Mouse (Mus musculus): ENCODE measurements around the gene Abhd2. TPM values are rescaled to one million over a fixed set of nuclear protein-coding genes. Genes with fewer than 3 reads are reported as not detected.

The Abhd2 gene
- polyA plus RNA-seq, 1 experiment from 2014 or later, result 5.4 TPM

DNA sequence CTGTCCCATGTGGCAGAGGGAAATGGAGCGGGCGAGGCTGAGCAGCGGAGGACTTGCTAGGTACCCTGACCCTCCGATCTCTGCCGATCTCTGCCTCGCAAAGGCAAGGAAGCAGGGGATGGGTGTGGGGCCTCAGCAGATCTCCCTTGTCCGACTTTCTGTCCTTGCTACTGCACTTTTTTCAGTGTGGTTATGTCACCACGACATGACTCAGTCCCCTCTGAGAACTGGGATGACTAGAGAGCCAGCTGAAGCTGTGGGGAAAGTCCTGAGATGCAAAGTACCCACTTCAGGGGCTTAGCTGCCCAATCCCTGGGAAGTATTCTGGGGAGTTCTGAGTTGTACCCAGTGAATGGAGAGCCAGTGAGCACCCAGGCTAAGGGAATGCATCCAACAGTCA lies 114.1 kb downstream of the Abhd2 start:
- Histone ChIP-seq H3K27ac (no peak overlapping the region), H3K4me1 (peaks cover 4% of the 10 kb centered on the region), H3K4me3 (no peak overlapping the region), H3K27me3 (ENCODE audit: insufficient read depth, poor library complexity, severe bottlenecking) (peaks cover 6% of the 10 kb centered on the region; the same call in 1 of the 2 replicates), H3K9me3 (no peaks in the 10 kb centered on the region), H3K36me3 (no peaks in the 10 kb centered on the region)
- DNase-seq (ENCODE audit: low spot score), result no peak
- 70% methylated on average over 8 of the region's 8 CpGs for WGBS

DNA sequence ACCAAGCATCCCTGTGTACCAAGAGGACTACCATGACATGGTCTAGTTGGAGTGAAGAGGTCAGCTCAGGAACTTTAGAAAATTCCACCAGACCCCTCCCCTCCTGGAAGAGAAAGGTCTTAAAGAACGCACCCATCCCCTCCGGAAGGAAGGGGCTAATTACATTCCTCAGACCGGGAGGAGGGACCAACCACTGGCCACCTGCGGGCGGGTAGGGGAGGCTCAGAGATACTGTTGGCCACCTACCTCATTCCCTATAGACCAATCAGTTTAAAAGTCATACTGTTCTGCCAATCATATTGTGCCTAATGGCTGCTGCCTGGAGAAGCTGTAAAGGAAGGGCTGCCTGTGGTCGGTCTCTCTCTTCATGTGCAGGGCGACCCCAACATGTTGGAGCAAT lies 115.0 kb downstream of the Abhd2 start:
- H3K4me1 ChIP-seq, result peaks cover 12% of the 10 kb centered on the region
- WGBS, result 46% methylated on average over 7 of the region's 7 CpGs
- DNase-seq (ENCODE audit: low spot score), result no peak
- H3K27ac ChIP-seq, result no peak overlapping the region
- H3K36me3 ChIP-seq, result no peaks in the 10 kb centered on the region
- H3K9me3 ChIP-seq, result no peaks in the 10 kb centered on the region
- H3K4me3 ChIP-seq, result no peak overlapping the region
- H3K27me3 ChIP-seq (ENCODE audit: insufficient read depth, poor library complexity, severe bottlenecking), result peaks cover 6% of the 10 kb centered on the region; the same call in 1 of the 2 replicates

DNA sequence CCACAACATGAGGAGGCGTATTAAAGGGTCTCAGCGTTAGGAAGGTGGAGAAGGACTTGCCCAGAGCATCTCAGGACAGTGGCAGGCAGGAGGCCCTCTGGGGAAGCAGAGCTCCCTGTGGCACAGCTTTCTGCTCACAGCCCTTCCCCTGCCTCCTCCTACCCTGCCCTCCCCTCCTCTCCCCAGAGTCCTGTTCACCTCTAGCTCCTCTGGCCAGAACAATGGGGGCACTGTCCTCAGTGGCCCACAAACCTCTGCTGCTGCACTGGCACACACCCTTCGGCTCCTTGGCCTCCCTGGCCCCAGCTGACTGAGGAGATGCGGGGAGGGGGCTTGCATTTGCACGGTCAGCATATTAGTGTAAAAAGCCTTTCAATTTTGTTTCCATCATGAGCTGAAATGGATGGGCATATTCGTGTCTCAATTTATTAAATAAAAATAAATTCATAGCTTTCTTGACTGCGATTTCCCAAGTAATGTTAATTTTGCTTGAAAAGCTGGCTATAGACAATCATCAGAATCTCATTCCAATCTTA lies 115.7 kb downstream of the Abhd2 start:
- WGBS, result 71% methylated on average over 7 of the region's 7 CpGs
- no peak overlapping the region for H3K4me3 ChIP-seq
- no peak overlapping the region for H3K27ac ChIP-seq
- H3K36me3 ChIP-seq, result no peaks in the 10 kb centered on the region
- 0 out of 2 replicates have a peak, but pooled peaks cover 2% of the 10 kb centered on the region for H3K27me3 ChIP-seq (ENCODE audit: insufficient read depth, poor library complexity, severe bottlenecking)
- no peaks in the 10 kb centered on the region for H3K9me3 ChIP-seq
- DNase-seq (ENCODE audit: low spot score), result no peak
- peaks cover 12% of the 10 kb centered on the region for H3K4me1 ChIP-seq

DNA sequence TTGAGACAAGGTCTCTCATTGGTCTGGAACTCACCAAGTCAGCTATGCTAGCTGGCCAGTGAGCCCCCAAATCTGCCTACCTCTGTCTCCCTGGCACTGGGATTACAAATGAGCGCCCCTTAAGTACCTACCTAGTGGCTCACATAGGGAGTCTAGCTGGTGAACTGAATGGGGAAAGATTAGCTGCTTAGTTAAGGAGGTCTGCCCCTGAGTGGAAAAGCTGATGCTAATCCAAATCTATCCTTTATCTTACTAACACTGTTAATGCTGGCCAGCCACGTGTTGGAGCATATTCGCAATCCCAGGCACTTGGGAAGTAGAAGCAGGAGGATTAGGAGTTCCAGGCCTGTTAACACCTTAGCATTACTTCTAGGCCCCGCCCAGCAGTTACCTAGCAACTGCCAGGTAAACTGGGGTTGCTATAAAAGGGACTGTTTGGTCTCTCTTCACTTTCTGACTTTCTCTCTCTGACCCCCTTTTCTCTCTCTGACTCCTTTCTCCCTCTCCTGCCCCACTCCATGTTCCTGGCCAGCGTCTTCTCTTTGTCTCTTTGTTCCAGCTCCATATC lies 117.2 kb downstream of the Abhd2 start:
- Histone ChIP-seq H3K9me3 (no peaks in the 10 kb centered on the region), H3K27ac (no peak overlapping the region), H3K27me3 (ENCODE audit: insufficient read depth, poor library complexity, severe bottlenecking) (no peaks in the 10 kb centered on the region), H3K4me3 (no peak overlapping the region), H3K4me1 (peaks cover 12% of the 10 kb centered on the region), H3K36me3 (no peaks in the 10 kb centered on the region)
- no peak for DNase-seq (ENCODE audit: low spot score)
- 45% methylated on average over 5 of the region's 5 CpGs for WGBS

DNA sequence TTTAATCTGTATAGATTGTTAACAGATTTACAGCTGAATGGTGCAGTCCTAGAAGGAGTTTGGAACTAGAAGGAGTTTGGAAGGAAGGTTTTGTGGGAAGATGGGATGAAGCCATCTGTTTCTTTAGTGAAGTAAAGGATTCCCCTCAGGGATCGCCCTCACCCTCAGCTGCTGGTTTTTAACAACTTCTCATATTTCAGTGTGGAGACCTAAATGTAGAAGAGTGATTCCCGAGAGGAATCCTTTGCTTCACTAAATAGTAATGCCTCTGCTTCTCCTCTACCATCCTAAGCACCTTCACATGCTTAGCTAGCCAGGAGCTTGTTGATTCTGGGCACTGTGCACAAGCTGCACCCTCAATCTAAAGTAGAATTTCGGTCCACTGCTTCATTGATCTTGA lies 118.5 kb downstream of the Abhd2 start:
- peaks cover 4% of the 10 kb centered on the region; the same call in 1 of the 2 replicates for H3K36me3 ChIP-seq
- peak overlapping the region; percentile 81 for H3K4me3 ChIP-seq
- DNase-seq (ENCODE audit: low spot score), result no peak
- WGBS, result 14% methylated on average over 3 of the region's 3 CpGs
- H3K27me3 ChIP-seq (ENCODE audit: insufficient read depth, poor library complexity, severe bottlenecking), result no peaks in the 10 kb centered on the region
- H3K27ac ChIP-seq, result peak overlapping the region; percentile 96
- H3K4me1 ChIP-seq, result peaks cover 12% of the 10 kb centered on the region
- H3K9me3 ChIP-seq, result no peaks in the 10 kb centered on the region

DNA sequence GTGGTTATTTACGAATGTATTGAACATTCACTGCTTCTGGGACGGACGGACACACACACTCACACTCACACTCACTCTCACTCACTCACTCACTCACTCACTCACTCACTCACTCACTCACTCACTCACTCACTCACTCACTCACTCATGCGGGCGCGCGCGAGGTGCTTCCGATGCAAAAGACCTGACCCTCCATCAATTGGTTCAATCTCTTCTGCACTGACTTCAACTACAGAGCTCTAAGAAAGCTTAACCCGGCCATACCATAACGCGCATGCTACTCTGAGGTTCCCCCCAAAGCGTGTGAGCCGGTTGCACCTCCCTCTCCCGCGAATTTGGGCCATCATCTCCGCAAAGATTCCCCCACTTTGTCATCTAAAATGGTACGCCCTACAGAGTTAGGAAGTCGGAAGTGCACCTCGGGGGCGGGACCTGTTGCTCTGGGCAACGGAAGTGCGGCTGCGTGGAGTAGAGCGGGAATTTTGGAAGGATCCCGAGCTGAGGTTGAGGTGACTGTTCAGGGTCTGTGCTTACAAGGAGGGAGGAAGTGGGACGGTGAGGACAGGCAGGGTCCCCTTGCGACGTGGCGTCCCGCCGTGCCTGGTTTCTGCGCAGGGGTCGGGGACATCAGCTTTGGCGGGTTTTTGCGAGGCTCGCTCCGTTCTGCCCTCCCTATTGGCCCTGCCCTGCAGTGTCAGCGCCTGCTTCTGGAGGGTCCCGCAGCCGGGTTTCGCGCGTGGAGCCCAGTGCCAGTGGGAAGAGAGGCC lies 119.1 kb downstream of the Abhd2 start, which contains the start of gene Fanci:
Gene Fanci (plus strand): TSS at position 47 of the 767 bp plus-strand sequence.
- Histone ChIP-seq H3K27ac (peak within 1 kb of the TSS; percentile 96), H3K36me3 (peaks cover 5% of the 10 kb centered on the region; the same call in 1 of the 2 replicates), H3K9me3 (no peaks in the 10 kb centered on the region), H3K4me1 (peaks cover 12% of the 10 kb centered on the region), H3K27me3 (ENCODE audit: insufficient read depth, poor library complexity, severe bottlenecking) (no peaks in the 10 kb centered on the region), H3K4me3 (peak within 1 kb of the TSS; percentile 81)
- WGBS, result under 1% methylated on average over 44 of the region's 44 CpGs
- peak; percentile 95 for DNase-seq (ENCODE audit: low spot score)

DNA sequence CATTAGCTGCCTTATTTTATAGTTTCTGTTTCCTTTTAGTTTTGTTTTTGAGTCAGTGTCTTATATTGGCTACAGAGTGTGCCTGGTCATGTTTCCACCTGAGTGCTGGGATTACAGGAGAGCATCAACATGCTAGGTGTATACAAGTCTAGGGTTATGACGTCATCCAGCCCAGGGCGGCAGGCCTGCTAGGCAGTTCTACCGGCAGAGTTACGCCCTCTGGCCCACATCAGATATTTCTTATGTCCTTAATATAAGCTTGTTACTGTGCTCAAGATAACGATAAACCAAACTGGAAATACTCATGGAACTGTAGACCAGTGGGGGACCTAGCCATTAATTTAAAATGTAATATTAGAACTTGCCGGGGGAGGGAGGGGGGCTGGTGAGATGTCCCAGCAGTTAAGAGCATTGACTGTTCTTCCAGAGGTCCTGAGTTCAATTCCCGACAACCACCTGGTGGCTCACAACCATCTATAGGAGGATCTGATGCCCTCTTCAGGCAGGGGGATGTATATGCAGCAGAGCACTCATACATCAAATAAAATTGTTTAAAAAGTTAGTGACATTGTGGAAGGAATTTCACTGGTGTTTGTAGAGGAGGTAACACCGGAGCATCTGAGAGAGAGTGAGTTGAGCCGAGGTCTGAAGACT lies 120.0 kb downstream of the Abhd2 start:
- peak overlapping the region; percentile 81 for H3K4me3 ChIP-seq
- WGBS, result 59% methylated on average over 9 of the region's 9 CpGs
- peaks cover 12% of the 10 kb centered on the region for H3K4me1 ChIP-seq
- H3K9me3 ChIP-seq, result no peaks in the 10 kb centered on the region
- H3K27ac ChIP-seq, result peak overlapping the region; percentile 96
- H3K27me3 ChIP-seq (ENCODE audit: insufficient read depth, poor library complexity, severe bottlenecking), result no peaks in the 10 kb centered on the region
- peaks cover 5% of the 10 kb centered on the region; the same call in 1 of the 2 replicates for H3K36me3 ChIP-seq
- DNase-seq (ENCODE audit: low spot score), result no peak

DNA sequence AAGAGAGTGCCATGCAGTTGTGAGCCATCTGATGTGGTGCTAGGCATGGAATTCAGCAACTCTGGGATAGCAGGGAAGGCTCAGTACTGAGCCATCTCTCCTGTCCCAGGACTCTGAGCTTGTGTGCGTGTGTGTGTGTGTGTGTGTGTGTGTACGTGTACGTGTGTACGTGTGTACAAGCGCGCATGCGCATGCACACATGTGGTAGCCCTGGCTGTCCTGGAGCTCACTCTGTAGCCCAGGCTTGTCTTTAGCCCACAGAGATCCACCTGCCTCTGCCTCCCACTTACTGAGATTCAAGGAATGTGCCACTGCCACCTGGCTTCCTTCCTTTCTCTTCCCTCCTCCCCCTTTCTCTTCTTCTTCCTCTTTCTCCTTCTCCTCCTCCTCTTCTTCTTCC lies 120.9 kb downstream of the Abhd2 start:
- WGBS, result 96% methylated on average over 7 of the region's 7 CpGs
- Histone ChIP-seq H3K27ac (no peak overlapping the region), H3K36me3 (peaks cover 5% of the 10 kb centered on the region; the same call in 1 of the 2 replicates), H3K9me3 (no peaks in the 10 kb centered on the region), H3K27me3 (ENCODE audit: insufficient read depth, poor library complexity, severe bottlenecking) (no peaks in the 10 kb centered on the region), H3K4me1 (peaks cover 12% of the 10 kb centered on the region; the same call in 1 of the 2 replicates), H3K4me3 (no peak overlapping the region)
- no peak for DNase-seq (ENCODE audit: low spot score)

DNA sequence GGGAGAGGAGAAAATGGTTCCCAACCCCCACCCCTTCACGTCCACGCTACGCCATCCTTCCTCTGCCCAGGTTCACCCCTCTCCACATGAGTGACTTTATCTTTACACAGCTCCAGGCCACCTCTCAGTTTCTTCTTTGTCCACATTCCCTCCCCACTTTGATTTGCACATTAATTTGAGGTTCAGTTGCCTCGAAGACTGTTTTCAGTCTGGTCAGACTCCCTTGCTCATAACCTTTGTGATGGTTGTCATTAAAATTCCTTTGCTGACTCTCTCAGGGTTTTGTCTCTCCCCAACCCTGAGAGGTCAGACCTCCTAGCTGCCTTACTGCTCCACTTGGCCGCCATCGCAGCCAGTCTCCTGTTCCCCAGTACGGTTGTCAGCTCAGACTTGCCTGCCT lies 121.7 kb downstream of the Abhd2 start:
- Histone ChIP-seq H3K36me3 (peaks cover 5% of the 10 kb centered on the region; the same call in 1 of the 2 replicates), H3K4me1 (peaks cover 12% of the 10 kb centered on the region; the same call in 1 of the 2 replicates), H3K27ac (no peak overlapping the region), H3K27me3 (ENCODE audit: insufficient read depth, poor library complexity, severe bottlenecking) (no peaks in the 10 kb centered on the region), H3K9me3 (no peaks in the 10 kb centered on the region), H3K4me3 (no peak overlapping the region)
- WGBS, result 82% methylated on average over 7 of the region's 7 CpGs
- DNase-seq (ENCODE audit: low spot score), result no peak

DNA sequence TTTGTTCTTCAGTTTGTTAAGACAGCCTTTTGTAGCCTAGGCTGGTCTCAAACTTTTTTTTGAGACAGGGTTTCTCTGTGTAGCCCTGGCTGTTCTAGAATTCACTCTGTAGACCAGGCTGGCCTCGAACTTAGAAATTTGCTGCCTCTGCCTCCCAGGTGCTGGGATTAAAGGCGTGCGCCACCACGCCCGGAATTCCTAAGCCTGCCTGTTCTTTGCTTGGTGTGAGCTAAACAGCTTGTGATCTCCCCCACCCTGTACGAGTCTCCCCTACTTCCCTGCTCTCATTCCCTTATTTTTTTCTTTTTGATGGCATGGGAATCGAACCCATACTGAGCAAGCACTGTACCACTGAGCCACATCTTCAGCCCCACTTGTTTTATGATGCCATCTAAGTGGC lies 122.2 kb downstream of the Abhd2 start:
- Histone ChIP-seq H3K27me3 (ENCODE audit: insufficient read depth, poor library complexity, severe bottlenecking) (no peaks in the 10 kb centered on the region), H3K9me3 (no peaks in the 10 kb centered on the region), H3K36me3 (peaks cover 5% of the 10 kb centered on the region; the same call in 1 of the 2 replicates), H3K4me1 (peaks cover 12% of the 10 kb centered on the region; the same call in 1 of the 2 replicates), H3K4me3 (no peak overlapping the region), H3K27ac (no peak overlapping the region)
- 84% methylated on average over 7 of the region's 7 CpGs for WGBS
- DNase-seq (ENCODE audit: low spot score), result no peak

DNA sequence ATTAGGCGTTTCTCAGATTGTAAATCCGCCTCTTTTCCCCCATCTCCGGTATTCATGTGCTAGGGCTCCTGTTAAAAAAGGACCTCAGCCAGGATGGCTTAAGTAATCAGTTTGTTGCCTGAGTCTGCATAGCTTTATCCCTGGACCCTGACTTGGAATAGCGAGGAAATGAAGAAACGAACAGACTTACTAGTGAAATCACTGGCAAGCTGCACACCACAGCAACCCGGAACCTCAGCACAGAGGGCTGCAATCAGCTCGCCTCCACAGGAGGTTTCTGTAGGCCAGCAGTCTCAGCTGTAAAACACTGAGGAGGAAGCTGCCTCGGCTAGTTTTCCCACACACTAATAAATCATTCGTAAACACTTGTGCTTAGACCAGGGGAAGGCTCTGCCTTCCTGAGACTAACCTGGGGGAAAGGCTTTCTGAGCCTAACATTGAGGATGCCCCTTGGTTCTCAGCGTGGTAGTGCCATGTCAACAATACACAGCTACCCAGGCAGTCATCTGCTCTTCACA lies 124.5 kb downstream of the Abhd2 start:
- Histone ChIP-seq H3K4me3 (no peak overlapping the region), H3K27ac (no peak overlapping the region), H3K27me3 (ENCODE audit: insufficient read depth, poor library complexity, severe bottlenecking) (no peaks in the 10 kb centered on the region), H3K36me3 (peaks cover 5% of the 10 kb centered on the region; the same call in 1 of the 2 replicates), H3K9me3 (no peaks in the 10 kb centered on the region), H3K4me1 (peaks cover 5% of the 10 kb centered on the region; the same call in 1 of the 2 replicates)
- DNase-seq (ENCODE audit: low spot score), result no peak
- WGBS, result 82% methylated on average over 10 of the region's 10 CpGs

DNA sequence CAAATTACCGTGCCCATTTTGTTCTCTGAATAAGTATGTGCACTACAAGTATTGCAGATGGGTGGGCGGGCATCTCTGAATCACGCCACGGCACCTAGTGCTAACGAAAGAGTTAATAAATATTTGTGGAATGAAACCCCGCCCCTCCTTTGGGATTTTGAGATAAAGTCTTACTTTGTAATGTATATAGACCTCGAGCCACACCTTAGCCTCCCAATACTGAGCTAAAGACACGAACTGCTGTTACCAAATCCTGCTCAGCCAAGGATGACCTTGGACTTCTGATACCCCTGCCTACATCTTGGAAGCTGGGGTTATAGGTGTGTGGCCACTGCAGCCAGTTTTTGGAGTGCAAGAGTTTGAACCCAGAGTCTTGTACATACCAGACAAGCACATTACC lies 125.4 kb downstream of the Abhd2 start:
- Histone ChIP-seq H3K4me3 (no peak overlapping the region), H3K9me3 (no peaks in the 10 kb centered on the region), H3K4me1 (no peaks in the 10 kb centered on the region), H3K27me3 (ENCODE audit: insufficient read depth, poor library complexity, severe bottlenecking) (no peaks in the 10 kb centered on the region), H3K36me3 (peaks cover 5% of the 10 kb centered on the region; the same call in 1 of the 2 replicates), H3K27ac (no peak overlapping the region)
- 84% methylated on average over 8 of the region's 8 CpGs for WGBS
- no peak for DNase-seq (ENCODE audit: low spot score)

Data from heart, embryonic 10.5 days (tissue).